Mouse (Mus musculus) CH12.LX (cell line): Measurements from ENCODE around the gene Ccdc148. TPM values are rescaled to one million over a fixed set of nuclear protein-coding genes. Genes with fewer than 3 reads are reported as not detected.

Experiments
- DNase-seq: peaks from one replicate; pipeline ENCODE4 v3.0.0-alpha.2; 2013; ENCODE audit errors: extremely low read depth
- H3K27ac ChIP-seq: 2 replicates; pipeline ENCODE4 v1.5.1; 2012; ENCODE audit warnings: low read depth, mild to moderate bottlenecking, control low read depth, moderate library complexity; ENCODE audit not compliant: insufficient read depth
- H3K27me3 ChIP-seq: replicated peaks from 2 replicates; pipeline ENCODE3; 2012; ENCODE audit warnings: inconsistent platforms
- H3K36me3 ChIP-seq, 2 experiments: replicated peaks in 1 of 2; 2 replicates each; pipeline versions ENCODE3 to v1.6.1; 2012; ENCODE audit warnings: inconsistent platforms in 1 of 2, low read length in 1 of 2, mild to moderate bottlenecking in 1 of 2, mixed read lengths in 1 of 2, moderate library complexity in 1 of 2; ENCODE audit not compliant: control insufficient read depth in 1 of 2, insufficient read depth in 1 of 2
- H3K4me1 ChIP-seq, 2 experiments: 2 replicates each; pipeline ENCODE4 v1.6.1; 2012; ENCODE audit warnings: inconsistent platforms in 1 of 2, moderate library complexity in 1 of 2; ENCODE audit not compliant: insufficient read depth in 2 of 2, control insufficient read depth in 1 of 2
- H3K4me2 ChIP-seq: 2 replicates; pipeline ENCODE4 v1.6.1; 2012; ENCODE audit warnings: low read depth, mild to moderate bottlenecking, control low read depth; ENCODE audit not compliant: poor library complexity, insufficient read depth, severe bottlenecking
- H3K4me3 ChIP-seq, 3 experiments: fragments of 150-350 bp in 1 of 3; sonication (generic) in 1 of 3; replicated peaks in 1 of 3; 2 replicates each; pipeline versions ENCODE3 to v1.5.1; 2011 to 2012; ENCODE audit warnings: low read depth in 2 of 3, low read length in 2 of 3, mild to moderate bottlenecking in 2 of 3, moderate library complexity in 2 of 3, control low read depth in 1 of 3, improper control_type of control experiment in 1 of 3, inconsistent platforms in 1 of 3, mixed read lengths in 1 of 3; ENCODE audit not compliant: poor library complexity in 1 of 3
- H3K79me2 ChIP-seq: replicated peaks from 2 replicates; pipeline ENCODE4 v1.6.1; 2012; ENCODE audit warnings: mild to moderate bottlenecking, moderate library complexity; ENCODE audit not compliant: control insufficient read depth, poor library complexity, insufficient read depth, severe bottlenecking; ENCODE audit errors: extremely low read depth
- H3K9ac ChIP-seq: 2 replicates; pipeline ENCODE4 v1.6.1; 2012; ENCODE audit warnings: low read depth, mild to moderate bottlenecking, control low read depth, moderate library complexity; ENCODE audit not compliant: insufficient read depth
- H3K9me3 ChIP-seq: replicated peaks from 2 replicates; pipeline ENCODE3; 2012; ENCODE audit warnings: low read length, inconsistent platforms, mixed read lengths
- CHD1 ChIP-seq: IDR thresholded peaks from 2 replicates; pipeline ENCODE4 v1.6.1; 2012; ENCODE audit warnings: low read depth, low read length, improper control_type of control experiment, inconsistent platforms
- CHD2 ChIP-seq: IDR thresholded peaks from 2 replicates; pipeline ENCODE4 v1.6.1; 2011; ENCODE audit warnings: low read length, improper control_type of control experiment
- CTCF ChIP-seq, 2 experiments: IDR thresholded peaks in 1 of 2; conservative IDR thresholded peaks in 1 of 2; 2 replicates each; pipeline ENCODE4 v1.5.1; 2011 to 2012; ENCODE audit warnings: low read depth in 2 of 2, low read length in 2 of 2, improper control_type of control experiment in 1 of 2, inconsistent platforms in 1 of 2, mild to moderate bottlenecking in 1 of 2, moderate library complexity in 1 of 2
- ELF1 ChIP-seq: IDR thresholded peaks from 2 replicates; pipeline ENCODE4 v1.6.1; 2014; ENCODE audit warnings: low read depth, mild to moderate bottlenecking, inconsistent platforms, low read length, improper control_type of control experiment
- EP300 ChIP-seq: IDR thresholded peaks from 2 replicates; pipeline ENCODE4 v1.6.1; 2011; ENCODE audit warnings: low read length, improper control_type of control experiment
- GABPA ChIP-seq: IDR thresholded peaks from 2 replicates; pipeline ENCODE4 v1.6.1; 2012; ENCODE audit warnings: low read depth, low read length, improper control_type of control experiment, inconsistent platforms; ENCODE audit not compliant: insufficient replicate concordance
- IRF4 ChIP-seq: IDR thresholded peaks from 2 replicates; pipeline ENCODE4 v1.6.1; 2014; ENCODE audit warnings: low read depth, mild to moderate bottlenecking, inconsistent platforms, low read length, improper control_type of control experiment
- JUND ChIP-seq: conservative IDR thresholded peaks from 2 replicates; pipeline ENCODE4 v1.6.1; 2011; ENCODE audit warnings: low read depth, low read length, improper control_type of control experiment
- MAFK ChIP-seq: IDR thresholded peaks from 2 replicates; pipeline ENCODE4 v1.6.1; 2011; ENCODE audit warnings: low read length, improper control_type of control experiment; ENCODE audit not compliant: insufficient replicate concordance
- MXI1 ChIP-seq: IDR thresholded peaks from 2 replicates; pipeline ENCODE4 v1.6.1; 2011; ENCODE audit warnings: mild to moderate bottlenecking, low read depth, low read length, improper control_type of control experiment
- MYC ChIP-seq: IDR thresholded peaks from 2 replicates; pipeline ENCODE4 v1.6.1; 2011; ENCODE audit warnings: low read depth, mild to moderate bottlenecking, improper control_type of control experiment, low read length
- PAX5 ChIP-seq: IDR thresholded peaks from 2 replicates; pipeline ENCODE4 v1.6.1; 2012; ENCODE audit warnings: low read length, inconsistent platforms, mixed read lengths
- POLR2A ChIP-seq: IDR thresholded peaks from 2 replicates; pipeline ENCODE4 v1.6.1; 2011; ENCODE audit warnings: low read depth, mild to moderate bottlenecking, improper control_type of control experiment, low read length
- RAD21 ChIP-seq: IDR thresholded peaks from 2 replicates; pipeline ENCODE4 v1.6.1; 2011; ENCODE audit warnings: low read depth, mild to moderate bottlenecking, low read length, improper control_type of control experiment, moderate library complexity
- SIN3A ChIP-seq: IDR thresholded peaks from 2 replicates; pipeline ENCODE4 v1.6.1; 2012; ENCODE audit warnings: low read length, improper control_type of control experiment, inconsistent platforms
- UBTF ChIP-seq: IDR thresholded peaks from 2 replicates; pipeline ENCODE4 v1.6.1; 2012; ENCODE audit warnings: low read depth, mild to moderate bottlenecking, inconsistent platforms, low read length, improper control_type of control experiment, moderate library complexity
- USF1 ChIP-seq: IDR thresholded peaks from 2 replicates; pipeline ENCODE4 v1.6.1; 2014; ENCODE audit warnings: low read depth, mild to moderate bottlenecking, inconsistent platforms, low read length, improper control_type of control experiment
- ZNF384 ChIP-seq: IDR thresholded peaks from 2 replicates; pipeline ENCODE4 v1.6.1; 2012; ENCODE audit warnings: low read depth, low read length, improper control_type of control experiment, inconsistent platforms
- dilution Hi-C: fragments of 300-500 bp; cut with MboI; formaldehyde crosslinking; loops from 2 replicates; pipeline ENCODE4 v1.14.3; 2020; ENCODE audit warnings: low sequenced_read_pairs; ENCODE audit not compliant: extremely low pct_unique_long_range_greater_than_20kb, extremely low pct_ligation_motif_present
- in situ Hi-C: fragments of 300-500 bp; cut with MboI; formaldehyde crosslinking; loops from 3 replicates; pipeline ENCODE4 v1.14.3; 2019; ENCODE audit warnings: low sequenced_read_pairs, low pct_ligation_motif_present, low pct_unique_long_range_greater_than_20kb, mixed read lengths
- polyA plus RNA-seq: library from polyadenylated mRNA; unstranded; fragments of >175 nt; gene quantifications from 2 replicates; pipeline ENCODE4 v1.2.1, GENCODE M21; 2012; ENCODE audit warnings: low read depth; ENCODE audit not compliant: insufficient read length
- total RNA-seq, 2 experiments: library from RNA; depleted of rRNA; stranded (reverse); fragments of 300-350 nt in 1 of 2; fragments of >200 nt in 1 of 2; gene quantifications; 2 replicates each; pipeline ENCODE4 v1.2.3; 2012 to 2014

Gene Ccdc148
- total and polyA plus RNA-seq, 3 experiments, result not detected

GRCm38 (mm10) chr2:59193117-59193516 lies 32.6 kb upstream of the Ccdc148 start:
- no peak overlapping the region for H3K4me3 ChIP-seq
- H3K9me3 ChIP-seq, result peaks cover 81% of the 10 kb centered on the region
- TF ChIP-seq ELF1 (no peak), SIN3A (no peak), CHD2 (no peak), POLR2A (no peak), ZNF384 (no peak), MYC (no peak), MAFK (no peak), CTCF (conservative IDR thresholded peaks at IDR 0.05 in 1 of 2, IDR thresholded peaks at IDR 0.05 in 1 of 2; ENCODE audit: low read depth in 2 of 2, low read length in 2 of 2) (no peak), PAX5 (no peak), UBTF (no peak), JUND (no peak), CHD1 (no peak)
- TF ChIP-seq, all 38 proteins: peak for 0
- Histone ChIP-seq H3K4me2 (no peak overlapping the region), H3K27me3 (no peaks in the 10 kb centered on the region), H3K79me2 (no peaks in the 10 kb centered on the region), H3K9ac (no peak overlapping the region), H3K36me3 (no peaks in the 10 kb centered on the region), H3K27ac (no peak overlapping the region), H3K4me1 (no peaks in the 10 kb centered on the region)
- dilution Hi-C loops, result no loop called here
- in situ Hi-C loops, result no loop called here
- DNase-seq, result no peak

DNA sequence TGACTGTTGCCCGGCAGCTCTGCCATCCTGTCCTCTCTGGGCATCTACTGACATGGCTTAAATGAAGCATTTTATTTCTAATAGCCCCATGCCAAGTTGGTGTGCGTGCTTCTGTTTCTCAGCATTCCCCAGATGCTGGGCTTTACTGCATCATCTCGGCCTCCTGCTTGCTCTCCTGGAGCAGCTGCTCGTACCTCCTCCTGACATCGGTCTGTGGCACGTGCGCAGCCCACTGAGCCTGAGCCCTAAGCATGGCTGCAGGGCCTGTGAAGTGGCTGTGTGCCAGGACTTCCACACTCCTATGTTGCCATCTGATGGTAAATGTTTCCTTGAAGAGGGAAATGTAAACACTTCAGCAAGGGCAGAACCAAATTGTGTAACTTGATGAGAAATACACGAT lies 31.0 kb upstream of the Ccdc148 start:
- dilution Hi-C loops, result no loop called here
- Histone ChIP-seq H3K27ac (no peak overlapping the region), H3K9me3 (peaks cover 83% of the 10 kb centered on the region), H3K4me3 (no peak overlapping the region), H3K36me3 (no peaks in the 10 kb centered on the region), H3K9ac (no peak overlapping the region), H3K4me2 (no peak overlapping the region), H3K79me2 (no peaks in the 10 kb centered on the region)
- in situ Hi-C loops, result no loop called here
- no peak for DNase-seq
- TF ChIP-seq ELF1 (no peak), CHD1 (no peak), MXI1 (no peak), IRF4 (no peak), GABPA (no peak), USF1 (no peak), RAD21 (no peak), EP300 (no peak)
- TF ChIP-seq, all 38 proteins: peak for 0
- no peaks in the 10 kb centered on the region for H3K4me1 ChIP-seq
- H3K27me3 ChIP-seq, result no peaks in the 10 kb centered on the region
